Mouse (Mus musculus): Measurements from ENCODE around the gene Prkab2. TPM values are rescaled to one million over a fixed set of nuclear protein-coding genes. Genes with fewer than 3 reads are reported as not detected.

Prkab2 gene
- polyA plus RNA-seq, 1 experiment: 8.8 TPM

GRCm38 (mm10) chr3:97648518-97648917 is 9.5 kb upstream of the Prkab2 start:
- H3ac ChIP-seq (ENCODE audit: control insufficient read depth, insufficient read length): no peak overlapping the region
- H3K4me3 ChIP-seq: no peak overlapping the region
- TF ChIP-seq POLR2A (IDR thresholded peaks at IDR 0.05; ENCODE audit: insufficient read length, low read depth) (no peak), POLR2AphosphoS2 (IDR thresholded peaks at IDR 0.05; ENCODE audit: insufficient read length, low read depth) (no peak), REST (IDR thresholded peaks at IDR 0.05; ENCODE audit: insufficient read depth, insufficient read length) (no peak), MYOG (IDR thresholded peaks at IDR 0.05; ENCODE audit: control insufficient read depth in 1 of 3, insufficient read depth in 1 of 3, insufficient read length in 2 of 3, low read depth in 2 of 3) (no peak), SRF (IDR thresholded peaks at IDR 0.05; ENCODE audit: control insufficient read depth, insufficient read length, low read depth) (no peak), E2F4 (IDR thresholded peaks at IDR 0.05; ENCODE audit: insufficient read depth) (no peak), MYOD1 (IDR thresholded peaks at IDR 0.05; ENCODE audit: control insufficient read depth in 1 of 3, insufficient read length in 2 of 3, low read depth in 2 of 3) (no peak), USF1 (IDR thresholded peaks at IDR 0.05; ENCODE audit: low read depth) (no peak), TCF12 (IDR thresholded peaks at IDR 0.05; ENCODE audit: insufficient read depth, poor library complexity, severe bottlenecking) (no peak), CEBPB (IDR thresholded peaks at IDR 0.05; ENCODE audit: insufficient read depth, poor library complexity, severe bottlenecking) (no peak), MAX (IDR thresholded peaks at IDR 0.05; ENCODE audit: low read depth) (no peak), TCF3 (IDR thresholded peaks at IDR 0.05; ENCODE audit: insufficient read length, low read depth) (no peak)
- no peaks in the 10 kb centered on the region for H3K79me2 ChIP-seq (ENCODE audit: control insufficient read depth, insufficient read depth)
- H3K27me3 ChIP-seq (ENCODE audit: control insufficient read depth, insufficient read depth, insufficient read length): no peaks in the 10 kb centered on the region
- H3K4me2 ChIP-seq (ENCODE audit: low read depth): no peak overlapping the region
- H3K36me3 ChIP-seq (ENCODE audit: control insufficient read depth, insufficient read depth): no peaks in the 10 kb centered on the region

GRCm38 (mm10) chr3:97649022-97649421 is 9.0 kb upstream of the Prkab2 start:
- H3K4me3 ChIP-seq: no peak overlapping the region
- no peak for TF ChIP-seq SRF (IDR thresholded peaks at IDR 0.05; ENCODE audit: control insufficient read depth, insufficient read length, low read depth)
- TF ChIP-seq TCF12 (IDR thresholded peaks at IDR 0.05; ENCODE audit: insufficient read depth, poor library complexity, severe bottlenecking): no peak
- TF ChIP-seq E2F4 (IDR thresholded peaks at IDR 0.05; ENCODE audit: insufficient read depth): no peak
- no peak for TF ChIP-seq REST (IDR thresholded peaks at IDR 0.05; ENCODE audit: insufficient read depth, insufficient read length)
- no peak for TF ChIP-seq MYOG (IDR thresholded peaks at IDR 0.05; ENCODE audit: control insufficient read depth in 1 of 3, insufficient read depth in 1 of 3, insufficient read length in 2 of 3, low read depth in 2 of 3)
- no peak for TF ChIP-seq MYOD1 (IDR thresholded peaks at IDR 0.05; ENCODE audit: control insufficient read depth in 1 of 3, insufficient read length in 2 of 3, low read depth in 2 of 3)
- TF ChIP-seq CEBPB (IDR thresholded peaks at IDR 0.05; ENCODE audit: insufficient read depth, poor library complexity, severe bottlenecking): no peak
- no peak for TF ChIP-seq POLR2AphosphoS2 (IDR thresholded peaks at IDR 0.05; ENCODE audit: insufficient read length, low read depth)
- no peak for TF ChIP-seq USF1 (IDR thresholded peaks at IDR 0.05; ENCODE audit: low read depth)
- no peak for TF ChIP-seq TCF3 (IDR thresholded peaks at IDR 0.05; ENCODE audit: insufficient read length, low read depth)
- TF ChIP-seq POLR2A (IDR thresholded peaks at IDR 0.05; ENCODE audit: insufficient read length, low read depth): no peak
- no peak for TF ChIP-seq MAX (IDR thresholded peaks at IDR 0.05; ENCODE audit: low read depth)

GRCm38 (mm10) chr3:97649469-97649868 is 8.5 kb upstream of the Prkab2 start:
- Histone ChIP-seq H3K79me2 (ENCODE audit: control insufficient read depth, insufficient read depth) (no peaks in the 10 kb centered on the region), H3K4me2 (ENCODE audit: low read depth) (no peak overlapping the region), H3ac (ENCODE audit: control insufficient read depth, insufficient read length) (no peak overlapping the region), H3K36me3 (ENCODE audit: control insufficient read depth, insufficient read depth) (no peaks in the 10 kb centered on the region), H3K4me3 (no peak overlapping the region), H3K27me3 (ENCODE audit: control insufficient read depth, insufficient read depth, insufficient read length) (no peaks in the 10 kb centered on the region)
- no peak for TF ChIP-seq MYOD1 (IDR thresholded peaks at IDR 0.05; ENCODE audit: control insufficient read depth in 1 of 3, insufficient read length in 2 of 3, low read depth in 2 of 3)
- TF ChIP-seq E2F4 (IDR thresholded peaks at IDR 0.05; ENCODE audit: insufficient read depth): no peak
- TF ChIP-seq MYOG (IDR thresholded peaks at IDR 0.05; ENCODE audit: control insufficient read depth in 1 of 3, insufficient read depth in 1 of 3, insufficient read length in 2 of 3, low read depth in 2 of 3): no peak

More at GRCm38 (mm10) chr3:97649022-97649421, 9.0 kb upstream of the Prkab2 start:
- Histone ChIP-seq H3K27me3 (ENCODE audit: control insufficient read depth, insufficient read depth, insufficient read length) (no peaks in the 10 kb centered on the region), H3K36me3 (ENCODE audit: control insufficient read depth, insufficient read depth) (no peaks in the 10 kb centered on the region), H3K79me2 (ENCODE audit: control insufficient read depth, insufficient read depth) (no peaks in the 10 kb centered on the region), H3K4me2 (ENCODE audit: low read depth) (no peak overlapping the region), H3ac (ENCODE audit: control insufficient read depth, insufficient read length) (no peak overlapping the region)

- H3K4me3 ChIP-seq: no peak overlapping the region
- TF ChIP-seq REST (IDR thresholded peaks at IDR 0.05; ENCODE audit: insufficient read depth, insufficient read length): no peak
- H3K4me2 ChIP-seq (ENCODE audit: low read depth): no peak overlapping the region
- no peaks in the 10 kb centered on the region for H3K27me3 ChIP-seq (ENCODE audit: control insufficient read depth, insufficient read depth, insufficient read length)
- H3ac ChIP-seq (ENCODE audit: control insufficient read depth, insufficient read length): no peak overlapping the region
- H3K36me3 ChIP-seq (ENCODE audit: control insufficient read depth, insufficient read depth): no peaks in the 10 kb centered on the region
- H3K79me2 ChIP-seq (ENCODE audit: control insufficient read depth, insufficient read depth): no peaks in the 10 kb centered on the region
These were observed 6.4 kb upstream of the Prkab2 start for GRCm38 (mm10) chr3:97651604-97652003.

- TF ChIP-seq MYOG (IDR thresholded peaks at IDR 0.05; ENCODE audit: control insufficient read depth in 1 of 3, insufficient read depth in 1 of 3, insufficient read length in 2 of 3, low read depth in 2 of 3) (no peak), SRF (IDR thresholded peaks at IDR 0.05; ENCODE audit: control insufficient read depth, insufficient read length, low read depth) (no peak), REST (IDR thresholded peaks at IDR 0.05; ENCODE audit: insufficient read depth, insufficient read length) (no peak), E2F4 (IDR thresholded peaks at IDR 0.05; ENCODE audit: insufficient read depth) (no peak), MAX (IDR thresholded peaks at IDR 0.05; ENCODE audit: low read depth) (no peak), TCF12 (IDR thresholded peaks at IDR 0.05; ENCODE audit: insufficient read depth, poor library complexity, severe bottlenecking) (no peak), USF1 (IDR thresholded peaks at IDR 0.05; ENCODE audit: low read depth) (no peak), POLR2AphosphoS2 (IDR thresholded peaks at IDR 0.05; ENCODE audit: insufficient read length, low read depth) (no peak), POLR2A (IDR thresholded peaks at IDR 0.05; ENCODE audit: insufficient read length, low read depth) (no peak), TCF3 (IDR thresholded peaks at IDR 0.05; ENCODE audit: insufficient read length, low read depth) (no peak), CEBPB (IDR thresholded peaks at IDR 0.05; ENCODE audit: insufficient read depth, poor library complexity, severe bottlenecking) (no peak), MYOD1 (IDR thresholded peaks at IDR 0.05; ENCODE audit: control insufficient read depth in 1 of 3, insufficient read length in 2 of 3, low read depth in 2 of 3) (no peak)
- Histone ChIP-seq H3K36me3 (ENCODE audit: control insufficient read depth, insufficient read depth) (no peaks in the 10 kb centered on the region), H3K4me3 (no peak overlapping the region), H3ac (ENCODE audit: control insufficient read depth, insufficient read length) (no peak overlapping the region), H3K4me2 (ENCODE audit: low read depth) (no peak overlapping the region), H3K27me3 (ENCODE audit: control insufficient read depth, insufficient read depth, insufficient read length) (no peaks in the 10 kb centered on the region), H3K79me2 (ENCODE audit: control insufficient read depth, insufficient read depth) (peaks cover 2% of the 10 kb centered on the region)
These were observed 4.2 kb upstream of the Prkab2 start for GRCm38 (mm10) chr3:97653781-97654180.

Measured in myocyte (in vitro differentiated cells).